Mouse (Mus musculus) liver, embryonic 16.5 days (tissue): Measurements from ENCODE around the gene Grn. TPM values are rescaled to one million over a fixed set of nuclear protein-coding genes. Genes with fewer than 3 reads are reported as not detected.

Source experiments
- ATAC-seq: fragments of 200-750 bp; cut with Nextera tagmentation; 2 replicates; pipeline ENCODE4 v1.8.0; 2017; ENCODE audit warnings: low read depth, mild to moderate bottlenecking, moderate number of reproducible peaks, moderate library complexity
- H3K27ac ChIP-seq: fragments of 300-500 bp; sonication (generic); 2 replicates; pipeline ENCODE4 v1.5.1; 2014; ENCODE audit warnings: mild to moderate bottlenecking, low read length
- H3K27me3 ChIP-seq: fragments of 300-500 bp; sonication (generic); 2 replicates; pipeline ENCODE4 v1.6.1; 2014; ENCODE audit warnings: low read depth, low read length, mixed read lengths; ENCODE audit not compliant: control insufficient read depth, insufficient read depth
- H3K36me3 ChIP-seq: fragments of 300-500 bp; sonication (generic); 2 replicates; pipeline ENCODE4 v1.6.1; 2014; ENCODE audit warnings: mild to moderate bottlenecking; ENCODE audit not compliant: control insufficient read depth, insufficient read depth
- H3K4me1 ChIP-seq: fragments of 300-500 bp; sonication (generic); 2 replicates; pipeline ENCODE4 v1.6.1; 2014; ENCODE audit warnings: low read depth, low read length, mixed read lengths; ENCODE audit not compliant: control insufficient read depth
- H3K4me2 ChIP-seq: fragments of 300-500 bp; sonication (generic); 2 replicates; pipeline ENCODE4 v1.6.1; 2014; ENCODE audit warnings: low read depth, low read length, mixed read lengths
- H3K4me3 ChIP-seq: fragments of 300-500 bp; sonication (generic); 2 replicates; pipeline ENCODE4 v1.5.1; 2014; ENCODE audit warnings: low read depth, mild to moderate bottlenecking, low read length
- H3K9ac ChIP-seq: fragments of 300-500 bp; sonication (generic); 2 replicates; pipeline ENCODE4 v1.6.1; 2014; ENCODE audit warnings: low read depth, low read length
- H3K9me3 ChIP-seq: fragments of 300-500 bp; sonication (generic); replicated peaks from 2 replicates; pipeline ENCODE4 v1.6.1; 2016; ENCODE audit warnings: low read length; ENCODE audit not compliant: control insufficient read depth
- WGBS: fragments of 180-500 bp; shearing (Covaris S2); extraction: QIAGEN DNeasy Blood & Tissue Kit; methylation state at CpG from one replicate; pipeline ENCODE4 v1.1.7; 2014; ENCODE audit not compliant: insufficient replicate concordance; 5-methylcytosine and 5-hydroxymethylcytosine counted together
- polyA plus RNA-seq: library from polyadenylated mRNA; unstranded; fragments of >200 nt; fragmentation: Nextera tagmentation; extraction: Ambion mirVana; gene quantifications from 2 replicates; pipeline ENCODE4 v1.2.1, GENCODE M21; 2015

Grn gene
- polyA plus RNA-seq, 1 experiment from 2014 or later, result 118 TPM

- Histone ChIP-seq H3K4me2 (peak overlapping the region; percentile 53), H3K36me3 (peaks cover 23% of the 10 kb centered on the region), H3K4me3 (peak overlapping the region; percentile 44), H3K27me3 (peaks cover 82% of the 10 kb centered on the region), H3K4me1 (peaks cover 27% of the 10 kb centered on the region), H3K9me3 (no peaks in the 10 kb centered on the region), H3K27ac (no peak overlapping the region), H3K9ac (peak overlapping the region; percentile 41; the same call in 1 of the 2 replicates)
- 24% methylated on average over 15 of the region's 15 CpGs for WGBS
- no peak for ATAC-seq
Observed at GRCm38 (mm10) chr11:102399107-102399506, 31.0 kb upstream of the Grn start.

GRCm38 (mm10) chr11:102399610-102400072 is 30.5 kb upstream of the Grn start:
- peak overlapping the region; percentile 44 for H3K4me3 ChIP-seq
- peak overlapping the region; percentile 41 for H3K9ac ChIP-seq
- no peak for ATAC-seq
- no peaks in the 10 kb centered on the region for H3K9me3 ChIP-seq
- 3% methylated on average over 34 of the region's 34 CpGs for WGBS
- peaks cover 77% of the 10 kb centered on the region for H3K27me3 ChIP-seq
- H3K4me1 ChIP-seq, result peaks cover 31% of the 10 kb centered on the region
- H3K36me3 ChIP-seq, result peaks cover 29% of the 10 kb centered on the region
- no peak overlapping the region for H3K27ac ChIP-seq
- H3K4me2 ChIP-seq, result peak overlapping the region; percentile 53

GRCm38 (mm10) chr11:102400513-102401084 is 29.5 kb upstream of the Grn start:
- no peaks in the 10 kb centered on the region for H3K9me3 ChIP-seq
- H3K4me2 ChIP-seq, result peak overlapping the region; percentile 13; the same call in 1 of the 2 replicates
- H3K27ac ChIP-seq, result no peak overlapping the region
- H3K36me3 ChIP-seq, result peaks cover 38% of the 10 kb centered on the region
- peaks cover 38% of the 10 kb centered on the region for H3K4me1 ChIP-seq
- H3K27me3 ChIP-seq, result peaks cover 67% of the 10 kb centered on the region
- H3K4me3 ChIP-seq, result peak overlapping the region; percentile 15; the same call in 1 of the 2 replicates
- no peak overlapping the region; the same call in 1 of the 2 replicates for H3K9ac ChIP-seq
- 25% methylated on average over 12 of the region's 12 CpGs for WGBS
- no peak for ATAC-seq

GRCm38 (mm10) chr11:102401898-102402500 is 28.1 kb upstream of the Grn start:
- 70% methylated on average over 12 of the region's 12 CpGs for WGBS
- Histone ChIP-seq H3K27ac (no peak overlapping the region), H3K27me3 (peaks cover 53% of the 10 kb centered on the region), H3K4me2 (no peak overlapping the region), H3K9me3 (no peaks in the 10 kb centered on the region), H3K9ac (no peak overlapping the region; the same call in 1 of the 2 replicates), H3K36me3 (peaks cover 42% of the 10 kb centered on the region), H3K4me1 (peaks cover 45% of the 10 kb centered on the region), H3K4me3 (no peak overlapping the region)
- no peak for ATAC-seq

GRCm38 (mm10) chr11:102403657-102404056 is 26.5 kb upstream of the Grn start:
- no peaks in the 10 kb centered on the region for H3K9me3 ChIP-seq
- 92% methylated on average over 11 of the region's 11 CpGs for WGBS
- peaks cover 45% of the 10 kb centered on the region for H3K4me1 ChIP-seq
- peaks cover 37% of the 10 kb centered on the region for H3K27me3 ChIP-seq
- no peak overlapping the region for H3K4me2 ChIP-seq
- no peak overlapping the region for H3K27ac ChIP-seq
- no peak overlapping the region for H3K9ac ChIP-seq
- H3K36me3 ChIP-seq, result peaks cover 42% of the 10 kb centered on the region
- ATAC-seq, result no peak
- H3K4me3 ChIP-seq, result no peak overlapping the region

- Histone ChIP-seq H3K4me3 (peak overlapping the region; percentile 79), H3K4me1 (peaks cover 44% of the 10 kb centered on the region), H3K27me3 (peaks cover 29% of the 10 kb centered on the region), H3K9me3 (no peaks in the 10 kb centered on the region), H3K4me2 (peak overlapping the region; percentile 94), H3K27ac (no peak overlapping the region), H3K36me3 (peaks cover 42% of the 10 kb centered on the region), H3K9ac (no peak overlapping the region; the same call in 1 of the 2 replicates)
- 82% methylated on average over 18 of the region's 18 CpGs for WGBS
- ATAC-seq, result no peak
Observed at GRCm38 (mm10) chr11:102404161-102405010, 25.7 kb upstream of the Grn start.

- Histone ChIP-seq H3K27ac (peak overlapping the region; percentile 94), H3K4me1 (peaks cover 40% of the 10 kb centered on the region), H3K9me3 (no peaks in the 10 kb centered on the region), H3K36me3 (peaks cover 42% of the 10 kb centered on the region), H3K9ac (peak overlapping the region; percentile 89), H3K4me3 (peak overlapping the region; percentile 79), H3K27me3 (peaks cover 16% of the 10 kb centered on the region), H3K4me2 (peak overlapping the region; percentile 94)
- no peak for ATAC-seq
- WGBS, result 79% methylated on average over 11 of the region's 11 CpGs
Observed at GRCm38 (mm10) chr11:102405544-102406285, 24.4 kb upstream of the Grn start.

- no peaks in the 10 kb centered on the region for H3K9me3 ChIP-seq
- peaks cover 42% of the 10 kb centered on the region for H3K36me3 ChIP-seq
- H3K4me2 ChIP-seq, result peak overlapping the region; percentile 94
- H3K4me1 ChIP-seq, result peaks cover 43% of the 10 kb centered on the region
- no peak for ATAC-seq
- peak overlapping the region; percentile 89 for H3K9ac ChIP-seq
- WGBS, result 19% methylated on average over 3 of the region's 3 CpGs
- H3K27ac ChIP-seq, result peak overlapping the region; percentile 94
- H3K4me3 ChIP-seq, result peak overlapping the region; percentile 79
- peaks cover 10% of the 10 kb centered on the region for H3K27me3 ChIP-seq
Observed at GRCm38 (mm10) chr11:102406401-102406800, 23.7 kb upstream of the Grn start.
